Mouse (Mus musculus): ENCODE data around the gene Eif4e3. TPM values are rescaled to one million over a fixed set of nuclear protein-coding genes. Genes with fewer than 3 reads are reported as not detected.

The Eif4e3 gene
- 6.3 and 9.2 TPM in 2 replicates for polyA plus RNA-seq (2012; rRNA removed)

DNA sequence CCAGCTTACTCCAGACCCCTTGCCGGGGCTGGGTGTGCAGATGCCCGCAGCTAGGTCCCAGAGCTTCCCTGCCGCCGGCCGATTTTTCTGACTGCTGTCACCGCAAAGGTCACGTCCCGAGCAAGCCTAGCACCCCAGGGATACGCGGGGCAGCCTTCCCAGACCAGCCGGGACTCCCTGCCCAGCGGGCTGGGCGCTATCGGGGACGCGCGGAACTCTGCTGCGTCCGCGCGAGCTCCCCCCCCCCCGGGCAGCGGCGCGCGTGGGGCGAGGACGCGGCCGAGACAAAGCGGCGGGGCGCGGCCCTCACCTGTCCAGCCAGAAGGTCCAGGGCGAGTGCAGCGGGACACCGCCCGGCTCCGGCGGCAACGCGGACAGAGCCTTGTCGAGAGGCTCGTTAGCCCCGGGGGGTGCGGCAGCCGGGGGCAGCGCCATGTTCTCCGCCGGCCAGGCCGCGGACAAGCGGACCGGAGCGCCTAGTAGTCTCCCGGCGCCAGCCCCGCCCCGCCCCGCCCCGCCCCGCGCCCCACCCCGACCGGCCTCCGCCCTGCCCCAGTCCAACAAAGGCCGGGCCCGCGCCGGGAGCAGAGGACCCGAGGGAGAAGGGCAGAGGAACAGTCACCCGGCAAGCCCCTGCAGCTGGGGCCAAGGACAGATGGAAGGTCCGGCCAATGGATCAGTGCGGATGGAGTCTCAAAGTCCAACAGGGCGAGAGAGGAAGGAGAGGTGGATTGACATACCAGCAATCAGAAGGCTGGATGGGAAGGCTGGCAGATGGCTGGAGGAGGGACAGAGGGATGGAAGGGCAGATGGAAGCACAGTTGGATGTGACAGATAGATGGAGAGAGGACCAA, at the start of gene Eif4e3, which contains the start of gene Gm20696:
Eif4e3 (minus strand) TSS at position 454 of the 854 bp plus-strand sequence.
Gm20696 (minus strand) TSS at position 480 of the 854 bp plus-strand sequence.

DNA sequence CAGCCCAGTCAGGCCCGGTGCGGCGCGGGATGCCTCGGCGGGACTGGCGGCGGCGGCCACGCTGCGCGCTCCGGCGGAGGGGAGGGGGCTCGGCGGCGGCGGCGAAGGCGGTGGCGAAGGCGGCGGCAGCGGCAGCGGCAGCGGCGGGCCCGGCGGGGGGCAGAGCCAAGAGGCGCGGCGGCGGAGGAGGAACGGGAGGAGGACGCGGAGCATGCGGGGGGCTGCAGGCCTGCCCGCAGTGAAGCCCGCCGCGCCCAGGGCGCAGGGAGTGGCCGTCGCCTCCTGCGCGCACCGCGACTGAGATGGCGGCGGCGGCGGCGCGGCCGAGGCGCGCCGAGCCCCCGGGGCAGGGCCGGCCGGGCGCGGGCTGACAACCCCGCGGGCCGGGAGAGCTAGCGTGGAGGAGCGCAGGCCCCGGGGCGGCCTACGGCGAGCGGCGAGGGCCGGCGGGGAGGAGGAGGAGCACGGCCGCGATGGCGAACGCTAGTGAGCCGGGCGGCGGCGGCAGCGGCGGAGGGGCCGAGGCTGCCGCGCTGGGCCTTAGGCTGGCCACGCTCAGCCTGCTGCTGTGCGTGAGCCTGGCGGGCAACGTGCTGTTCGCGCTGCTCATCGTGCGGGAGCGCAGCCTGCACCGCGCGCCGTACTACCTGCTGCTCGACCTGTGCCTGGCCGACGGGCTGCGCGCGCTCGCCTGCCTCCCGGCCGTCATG, 25.8 kb upstream of the Eif4e3 start, which contains the start of gene Gpr27:
Gpr27 (plus strand) TSS at position 474 of the 710 bp plus-strand sequence.

Other genes with a start within 250 kb of the Eif4e3 start
- 87.5 and 92.4 TPM in 2 replicates for gene Foxp1, start 144.1 kb downstream of the Eif4e3 start, polyA plus RNA-seq (2012; rRNA removed)
- gene Gm20696, start within 50 bp of the Eif4e3 start, polyA plus RNA-seq (2012; rRNA removed): 0.61 and 1.1 TPM in 2 replicates
- gene Gpr27, start 25.9 kb upstream of the Eif4e3 start, polyA plus RNA-seq (2012; rRNA removed): 20.3 and 37.2 TPM in 2 replicates
- 0.21 and 0.68 TPM in 2 replicates for gene Prok2, start 59.6 kb upstream of the Eif4e3 start, polyA plus RNA-seq (2012; rRNA removed)